Mouse (Mus musculus): Measurements from ENCODE around the gene Pus1. TPM values are rescaled to one million over a fixed set of nuclear protein-coding genes. Genes with fewer than 3 reads are reported as not detected.
"Not testable (repeated sequence)": the region's sequence is repeated elsewhere in the genome, so short reads cannot be mapped to it uniquely, and the experiment has no call there.

Pus1 gene
- polyA plus RNA-seq, 1 experiment from 2014 or later: 35.1 TPM

- peak; percentile 49; the same call in 1 of the 2 replicates for ATAC-seq (ENCODE audit: insufficient number of reproducible peaks, low FRiP score, low TSS enrichment, low read depth)
- H3K4me2 ChIP-seq (replicated peaks): peak overlapping the region; percentile 81
- no peaks in the 10 kb centered on the region for H3K27me3 ChIP-seq
- peaks cover 28% of the 10 kb centered on the region for H3K36me3 ChIP-seq
- H3K9me3 ChIP-seq (replicated peaks): no peaks in the 10 kb centered on the region
- peaks cover 14% of the 10 kb centered on the region for H3K4me1 ChIP-seq
- 53% methylated on average over 10 of the region's 10 CpGs for WGBS
- peak overlapping the region; percentile 66 for H3K4me3 ChIP-seq (replicated peaks)
- peak overlapping the region; percentile 68; the same call in 1 of the 2 replicates for H3K27ac ChIP-seq (replicated peaks)
- peak overlapping the region; percentile 65 for H3K9ac ChIP-seq
Measured at GRCm38 (mm10) chr5:110780761-110781528, 486 bp upstream of the Pus1 start.

GRCm38 (mm10) chr5:110779276-110779997 is 1.0 kb downstream of the Pus1 start:
- no peak for ATAC-seq (ENCODE audit: insufficient number of reproducible peaks, low FRiP score, low TSS enrichment, low read depth)
- H3K9me3 ChIP-seq (replicated peaks): no peaks in the 10 kb centered on the region
- 16% methylated on average over 15 of the region's 15 CpGs for WGBS
- H3K4me2 ChIP-seq (replicated peaks): peak overlapping the region; percentile 81
- peak overlapping the region; percentile 66 for H3K4me3 ChIP-seq (replicated peaks)
- H3K36me3 ChIP-seq: peaks cover 37% of the 10 kb centered on the region
- no peak overlapping the region for H3K27ac ChIP-seq (replicated peaks)
- peaks cover 14% of the 10 kb centered on the region for H3K4me1 ChIP-seq
- H3K9ac ChIP-seq: peak overlapping the region; percentile 65
- H3K27me3 ChIP-seq: no peaks in the 10 kb centered on the region

- Histone ChIP-seq H3K4me3 (replicated peaks) (no peak overlapping the region), H3K9ac (no peak overlapping the region), H3K4me1 (peaks cover 14% of the 10 kb centered on the region), H3K36me3 (peaks cover 45% of the 10 kb centered on the region), H3K9me3 (replicated peaks) (no peaks in the 10 kb centered on the region), H3K4me2 (replicated peaks) (no peak overlapping the region), H3K27me3 (no peaks in the 10 kb centered on the region), H3K27ac (replicated peaks) (no peak overlapping the region)
- no peak for ATAC-seq (ENCODE audit: insufficient number of reproducible peaks, low FRiP score, low TSS enrichment, low read depth)
- 84% methylated on average over 12 of the region's 12 CpGs for WGBS
Measured at GRCm38 (mm10) chr5:110778263-110778662, 2.2 kb downstream of the Pus1 start.

GRCm38 (mm10) chr5:110776141-110776540 is 4.3 kb downstream of the Pus1 start:
- H3K27ac ChIP-seq (replicated peaks): no peak overlapping the region
- H3K4me1 ChIP-seq: peaks cover 11% of the 10 kb centered on the region
- H3K4me3 ChIP-seq (replicated peaks): no peak overlapping the region
- H3K9me3 ChIP-seq (replicated peaks): no peaks in the 10 kb centered on the region
- peaks cover 54% of the 10 kb centered on the region for H3K36me3 ChIP-seq
- H3K9ac ChIP-seq: no peak overlapping the region
- ATAC-seq (ENCODE audit: insufficient number of reproducible peaks, low FRiP score, low TSS enrichment, low read depth): no peak
- no peak overlapping the region for H3K4me2 ChIP-seq (replicated peaks)
- WGBS: 79% methylated on average over 2 of the region's 2 CpGs
- H3K27me3 ChIP-seq: no peaks in the 10 kb centered on the region

GRCm38 (mm10) chr5:110774511-110774910 is 5.9 kb downstream of the Pus1 start:
- Histone ChIP-seq H3K4me2 (replicated peaks) (no peak overlapping the region), H3K36me3 (peaks cover 54% of the 10 kb centered on the region), H3K27me3 (no peaks in the 10 kb centered on the region), H3K4me1 (peaks cover 8% of the 10 kb centered on the region), H3K4me3 (replicated peaks) (no peak overlapping the region), H3K9me3 (replicated peaks) (no peaks in the 10 kb centered on the region), H3K27ac (replicated peaks) (no peak overlapping the region), H3K9ac (no peak overlapping the region)
- no peak for ATAC-seq (ENCODE audit: insufficient number of reproducible peaks, low FRiP score, low TSS enrichment, low read depth)
- 94% methylated on average over 11 of the region's 11 CpGs for WGBS

- peaks cover 50% of the 10 kb centered on the region for H3K36me3 ChIP-seq
- 92% methylated on average over 9 of the region's 10 CpGs for WGBS
- not testable (repeated sequence) for H3K9ac ChIP-seq; H3K27me3 ChIP-seq; H3K4me2 ChIP-seq (replicated peaks); H3K9me3 ChIP-seq (replicated peaks); ATAC-seq (ENCODE audit: insufficient number of reproducible peaks, low FRiP score, low TSS enrichment, low read depth); H3K27ac ChIP-seq (replicated peaks); H3K4me3 ChIP-seq (replicated peaks)
- H3K4me1 ChIP-seq: peaks cover 19% of the 10 kb centered on the region
Measured at GRCm38 (mm10) chr5:110772945-110773344, 7.5 kb downstream of the Pus1 start.

GRCm38 (mm10) chr5:110770448-110771158 is 9.9 kb downstream of the Pus1 start, which contains the start of gene Ep400:
TSS of gene Ep400 (minus strand) at chr5:110770717.
- H3K4me1 ChIP-seq: peaks cover 19% of the 10 kb centered on the region
- no peaks in the 10 kb centered on the region for H3K9me3 ChIP-seq (replicated peaks)
- H3K4me2 ChIP-seq (replicated peaks): peak within 1 kb of the TSS; percentile 68
- peak within 1 kb of the TSS; percentile 90 for H3K4me3 ChIP-seq (replicated peaks)
- WGBS: under 1% methylated on average over 83 of the region's 83 CpGs
- peaks cover 29% of the 10 kb centered on the region for H3K36me3 ChIP-seq
- peak within 1 kb of the TSS; percentile 76 for H3K9ac ChIP-seq
- H3K27me3 ChIP-seq: no peaks in the 10 kb centered on the region
- peak; percentile 98 for ATAC-seq (ENCODE audit: insufficient number of reproducible peaks, low FRiP score, low TSS enrichment, low read depth)
- H3K27ac ChIP-seq (replicated peaks): peak within 1 kb of the TSS; percentile 95

- Histone ChIP-seq H3K4me2 (replicated peaks) (peak overlapping the region; percentile 68), H3K36me3 (peaks cover 23% of the 10 kb centered on the region), H3K27me3 (no peaks in the 10 kb centered on the region), H3K27ac (replicated peaks) (peak overlapping the region; percentile 95), H3K4me3 (replicated peaks) (peak overlapping the region; percentile 90), H3K4me1 (peaks cover 19% of the 10 kb centered on the region), H3K9me3 (replicated peaks) (no peaks in the 10 kb centered on the region), H3K9ac (peak overlapping the region; percentile 76)
- ATAC-seq (ENCODE audit: insufficient number of reproducible peaks, low FRiP score, low TSS enrichment, low read depth): peak; percentile 37
- under 1% methylated on average over 46 of the region's 58 CpGs for WGBS
Measured at GRCm38 (mm10) chr5:110770031-110770445, 10.4 kb downstream of the Pus1 start.

GRCm38 (mm10) chr5:110769272-110769671 is 11.2 kb downstream of the Pus1 start:
- H3K9ac ChIP-seq: peak overlapping the region; percentile 76
- H3K4me1 ChIP-seq: peaks cover 19% of the 10 kb centered on the region
- WGBS: 47% methylated on average over 4 of the region's 4 CpGs
- peak overlapping the region; percentile 68 for H3K4me2 ChIP-seq (replicated peaks)
- no peaks in the 10 kb centered on the region for H3K27me3 ChIP-seq
- H3K36me3 ChIP-seq: peaks cover 16% of the 10 kb centered on the region
- H3K4me3 ChIP-seq (replicated peaks): peak overlapping the region; percentile 90
- H3K27ac ChIP-seq (replicated peaks): no peak overlapping the region
- no peaks in the 10 kb centered on the region for H3K9me3 ChIP-seq (replicated peaks)
- ATAC-seq (ENCODE audit: insufficient number of reproducible peaks, low FRiP score, low TSS enrichment, low read depth): no peak

GRCm38 (mm10) chr5:110763890-110764289 is 16.6 kb downstream of the Pus1 start:
- H3K27ac ChIP-seq (replicated peaks): no peak overlapping the region
- no peaks in the 10 kb centered on the region for H3K27me3 ChIP-seq
- no peak overlapping the region for H3K4me3 ChIP-seq (replicated peaks)
- H3K4me1 ChIP-seq: peaks cover 9% of the 10 kb centered on the region
- H3K36me3 ChIP-seq: no peaks in the 10 kb centered on the region
- no peaks in the 10 kb centered on the region for H3K9me3 ChIP-seq (replicated peaks)
- 92% methylated on average over 8 of the region's 8 CpGs for WGBS
- no peak overlapping the region for H3K9ac ChIP-seq
- ATAC-seq (ENCODE audit: insufficient number of reproducible peaks, low FRiP score, low TSS enrichment, low read depth): no peak
- H3K4me2 ChIP-seq (replicated peaks): no peak overlapping the region

GRCm38 (mm10) chr5:110745021-110745420 is 35.4 kb downstream of the Pus1 start:
- Histone ChIP-seq H3K4me1 (no peaks in the 10 kb centered on the region), H3K36me3 (peaks cover 16% of the 10 kb centered on the region; the same call in 1 of the 2 replicates), H3K27me3 (no peaks in the 10 kb centered on the region), H3K4me3 (replicated peaks) (no peak overlapping the region), H3K9ac (no peak overlapping the region), H3K27ac (replicated peaks) (no peak overlapping the region), H3K9me3 (replicated peaks) (no peaks in the 10 kb centered on the region), H3K4me2 (replicated peaks) (no peak overlapping the region)
- WGBS: 93% methylated on average over 1 of the region's 1 CpGs
- ATAC-seq (ENCODE audit: insufficient number of reproducible peaks, low FRiP score, low TSS enrichment, low read depth): no peak

Data from embryonic facial prominence, embryonic 15.5 days (tissue).